Mouse (Mus musculus): ENCODE data around the gene Ddi2.

DNA sequence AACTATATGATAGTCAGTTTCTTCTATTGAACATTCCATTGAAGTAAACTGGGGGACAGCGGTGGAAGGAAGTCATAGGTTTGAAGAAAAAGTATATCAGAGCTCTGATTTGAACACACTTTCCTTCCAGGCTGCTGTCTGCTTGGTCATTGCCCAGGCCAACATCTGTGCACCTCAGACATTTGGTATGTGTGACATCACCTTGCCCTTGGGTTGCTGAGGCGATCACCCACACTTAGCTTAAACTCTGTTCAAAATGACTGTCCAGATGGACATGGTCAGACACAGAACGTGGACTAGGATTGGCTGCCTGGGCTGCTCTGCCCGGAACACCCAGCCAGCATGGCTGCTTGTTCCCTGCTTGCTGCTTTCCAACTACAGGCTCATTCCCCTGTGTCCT is 19.2 kb upstream of the Ddi2 start:
- no peak for TF ChIP-seq POLR2A (IDR thresholded peaks at IDR 0.05; ENCODE audit: low read depth, low read length)
- TF ChIP-seq CTCF (IDR thresholded peaks at IDR 0.05; ENCODE audit: borderline replicate concordance, insufficient read depth, low read length), result no peak

All from embryonic fibroblast, embryonic 13.5 days (primary cell).